Mouse (Mus musculus): ENCODE measurements at regions not wholly inside any gene's neighbourhood (a gene's known extent, or its start where the extent isn't known, plus 50 kb on each side); places are given as distances from the start of the nearest gene placed in this dataset.

DNA sequence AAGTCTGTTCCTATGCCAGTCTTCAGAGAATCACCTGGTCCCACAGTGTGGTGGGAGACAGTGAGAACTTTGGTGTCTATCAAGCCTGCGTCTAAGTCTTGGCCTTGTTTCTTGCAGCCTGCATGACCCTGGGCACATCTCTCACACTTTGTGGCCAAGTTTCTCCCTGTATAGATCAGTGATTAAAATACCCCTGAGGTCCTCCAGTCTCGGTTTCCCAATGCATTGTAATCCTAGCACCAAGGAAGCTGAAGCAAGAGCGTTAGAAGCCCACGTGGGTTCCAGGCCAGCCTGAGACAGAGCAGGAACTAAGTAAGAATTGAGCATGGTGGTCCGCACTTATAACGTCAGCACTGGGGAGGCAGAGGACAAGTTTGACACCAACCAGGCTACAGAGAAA, 59.6 kb upstream of the Hk2 start:
- Histone ChIP-seq H3K27ac (no peak overlapping the region), H3K4me3 (no peak overlapping the region)
- no peak for TF ChIP-seq CTCF (IDR thresholded peaks at IDR 0.05)
- no peak for DNase-seq (ENCODE audit: extremely low spot score in 1 of 2, low spot score in 2 of 2)
- intact Hi-C loops (cut with DNase I): no loop called here

DNA sequence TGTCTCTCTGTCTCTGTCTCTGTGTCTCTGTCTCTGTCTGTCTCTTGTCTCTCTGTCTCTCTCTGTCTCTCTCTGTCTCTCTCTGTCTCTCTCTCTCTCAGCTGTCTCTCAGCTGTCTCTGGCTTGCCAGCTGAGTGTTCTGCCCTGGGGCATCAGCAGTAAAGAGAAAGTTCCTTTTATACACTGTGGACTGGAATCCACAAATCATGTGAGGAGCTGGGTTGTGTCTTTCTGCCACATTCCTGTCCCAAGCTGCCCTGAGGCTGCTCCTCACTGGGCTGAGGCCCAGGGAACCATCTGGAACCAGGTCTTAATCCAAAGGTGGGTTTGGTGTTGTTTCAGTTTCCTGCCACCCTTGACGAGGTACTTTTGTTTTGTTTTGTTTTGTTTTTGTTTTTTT, 57.0 kb upstream of the Hk2 start:
- TF ChIP-seq CTCF (IDR thresholded peaks at IDR 0.05): no peak
- no peak overlapping the region for H3K4me3 ChIP-seq
- intact Hi-C loops (cut with DNase I): no loop called here
- DNase-seq (ENCODE audit: extremely low spot score in 1 of 2, low spot score in 2 of 2): no peak
- H3K27ac ChIP-seq: no peak overlapping the region

DNA sequence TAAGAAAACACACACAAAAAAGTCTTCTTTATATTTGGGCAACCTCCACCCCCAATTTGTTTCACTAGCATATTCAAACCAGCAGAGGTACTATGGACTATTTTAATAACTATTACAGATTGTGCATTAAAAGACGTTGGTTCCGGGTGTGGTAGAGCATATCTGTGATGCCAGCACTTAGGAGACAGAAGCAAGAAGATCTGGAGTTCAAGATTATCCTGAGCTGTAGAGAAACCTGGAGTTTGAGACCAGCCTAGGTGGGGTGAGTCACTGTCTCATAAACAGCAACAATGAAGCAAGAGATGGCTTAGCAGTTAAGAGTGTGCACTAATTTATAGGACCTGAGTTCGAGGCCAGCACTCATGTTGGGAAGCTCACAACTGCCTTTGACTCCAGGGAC, 50.4 kb upstream of the Hk2 start:
- no peak for TF ChIP-seq CTCF (IDR thresholded peaks at IDR 0.05)
- intact Hi-C loops (cut with DNase I): no loop called here

DNA sequence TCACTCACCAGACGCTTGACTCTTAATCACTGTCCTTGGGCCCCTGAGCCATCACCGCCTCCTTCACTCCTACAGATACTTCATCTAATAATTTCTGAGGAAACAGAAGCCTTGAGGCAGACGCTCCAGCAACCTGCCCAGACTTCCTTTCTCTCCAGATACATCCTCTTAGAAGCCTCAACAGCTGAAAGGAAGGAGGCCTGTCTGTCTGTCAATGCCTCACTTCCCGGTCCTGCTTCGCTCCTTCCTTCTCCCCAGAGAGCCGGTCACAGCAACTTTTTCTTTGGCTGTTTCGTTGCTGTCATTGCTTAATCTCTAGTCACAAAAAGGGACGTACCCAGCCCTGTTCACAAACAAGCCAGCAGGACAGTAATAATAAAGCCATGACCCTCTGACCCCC, 50.0 kb upstream of the Hk2 start:
- no peak for TF ChIP-seq CTCF (IDR thresholded peaks at IDR 0.05)
- DNase-seq (ENCODE audit: extremely low spot score in 1 of 2, low spot score in 2 of 2): no peak

More for the DNA sequence above, 50.4 kb upstream of the Hk2 start:
- no peak for DNase-seq (ENCODE audit: extremely low spot score in 1 of 2, low spot score in 2 of 2)
- Histone ChIP-seq H3K4me3 (no peak overlapping the region), H3K27ac (no peak overlapping the region)

More for the DNA sequence above, 50.0 kb upstream of the Hk2 start:
- Histone ChIP-seq H3K27ac (no peak overlapping the region), H3K4me3 (no peak overlapping the region)
- intact Hi-C loops (cut with DNase I): no loop called here
